Mouse (Mus musculus) cerebellum, adult 2 months (tissue): ENCODE results near the gene Mreg. TPM values are rescaled to one million over a fixed set of nuclear protein-coding genes. Genes with fewer than 3 reads are reported as not detected.

Source experiments
- DNase-seq, 2 experiments: peaks; one replicate each; pipeline ENCODE4 v3.0.0; 2021
- H3K27ac ChIP-seq: fragments of 200-500 bp; 2 replicates; pipeline ENCODE4 v1.5.1; 2012; ENCODE audit warnings: low read length, control low read depth, inconsistent platforms; ENCODE audit not compliant: insufficient read depth
- H3K27me3 ChIP-seq: fragments of 200-500 bp; 2 replicates; pipeline ENCODE4 v1.6.1; 2012; ENCODE audit warnings: inconsistent platforms, mild to moderate bottlenecking, low read length, moderate library complexity; ENCODE audit not compliant: control insufficient read depth, insufficient read depth
- H3K4me1 ChIP-seq: fragments of 200-500 bp; 2 replicates; pipeline ENCODE4 v1.6.1; 2011; ENCODE audit warnings: low read length; ENCODE audit not compliant: control insufficient read depth, insufficient read depth
- H3K4me3 ChIP-seq: fragments of 200-500 bp; replicated peaks from 2 replicates; pipeline ENCODE3; 2011; ENCODE audit warnings: mild to moderate bottlenecking, low read depth, low read length, control low read depth; ENCODE audit not compliant: insufficient read depth
- CTCF ChIP-seq: fragments of 200-500 bp; IDR thresholded peaks from 2 replicates; pipeline ENCODE4 v1.5.1; 2011; ENCODE audit warnings: low read depth, mild to moderate bottlenecking, control low read depth, low read length, moderate library complexity, borderline replicate concordance; ENCODE audit not compliant: insufficient read depth
- POLR2A ChIP-seq: fragments of 200-500 bp; IDR thresholded peaks from 2 replicates; pipeline ENCODE4 v1.6.1; 2011; ENCODE audit warnings: low read length, control low read depth, borderline replicate concordance; ENCODE audit not compliant: insufficient read depth
- WGBS: fragments of 180-500 bp; shearing (Covaris S2); methylation state at CpG from one replicate; pipeline ENCODE4 v1.1.7; 2018; 5-methylcytosine and 5-hydroxymethylcytosine counted together
- polyA plus RNA-seq: library from polyadenylated mRNA; depleted of rRNA; stranded (reverse); fragments of >200 nt; gene quantifications from 2 replicates; pipeline ENCODE4 v1.2.3, GENCODE M21; 2012; rRNA removed

Gene Mreg
- polyA plus RNA-seq: 22.7 and 25.8 TPM in 2 replicates

DNA sequence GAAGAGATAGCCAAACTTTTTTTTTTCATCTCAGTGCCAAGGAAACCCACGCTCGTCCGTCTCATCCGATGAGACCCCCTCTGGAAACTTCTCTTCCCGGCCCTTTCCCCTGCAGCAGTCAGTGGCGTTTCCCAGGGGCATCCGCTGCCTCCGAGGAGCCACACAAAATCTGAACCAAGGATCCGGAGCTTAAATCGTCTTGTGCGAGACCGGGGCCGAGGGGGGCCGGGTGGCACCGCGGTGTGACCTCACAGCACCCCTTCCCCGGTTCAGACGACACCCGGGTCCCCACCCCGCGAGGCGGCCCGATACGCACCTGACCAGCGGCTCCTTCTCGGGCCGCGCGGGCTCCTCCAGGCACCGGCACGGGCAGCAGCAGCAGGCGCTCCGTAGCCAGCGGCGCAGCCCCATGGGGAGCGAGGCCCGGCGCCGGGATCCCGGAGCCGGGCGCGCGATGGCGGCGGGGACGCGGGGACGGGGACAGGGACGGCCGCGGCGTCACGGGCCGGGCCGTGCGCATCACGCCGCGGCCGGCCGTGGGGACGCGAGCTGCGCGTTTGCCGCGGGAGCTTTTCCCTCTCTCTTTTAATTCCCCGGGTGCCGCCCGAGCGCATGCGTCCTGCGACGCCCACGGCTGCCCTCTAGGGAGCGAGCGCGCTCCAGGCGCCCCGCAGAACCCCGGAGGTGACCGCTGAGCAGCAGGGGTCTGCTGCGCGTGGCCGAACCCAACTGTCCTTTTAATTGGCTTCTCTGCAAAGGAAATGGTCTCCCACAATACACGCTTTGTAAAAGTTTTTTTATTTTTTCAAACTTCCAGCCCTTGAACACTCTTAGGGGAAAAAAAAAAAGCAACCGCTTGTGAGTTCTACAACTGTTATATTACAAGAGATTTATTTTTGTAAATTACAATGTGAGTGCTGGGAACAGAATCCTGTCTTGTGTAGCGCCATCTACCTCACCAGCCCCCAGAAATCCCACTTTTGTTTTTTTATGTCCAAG, at the start of gene Mreg:
Gene Mreg (minus strand): TSS at position 607 of the 999 bp plus-strand sequence.
- peak within 1 kb of the TSS; percentile 81 for H3K4me3 ChIP-seq
- peak within 1 kb of the TSS; percentile 79 for H3K27ac ChIP-seq
- no peaks in the 10 kb centered on the region for H3K27me3 ChIP-seq
- peaks cover 17% of the 10 kb centered on the region for H3K4me1 ChIP-seq
- DNase-seq: peak; percentile 80 to 83
- TF ChIP-seq POLR2A (peak; percentile 77), CTCF (no peak)
- WGBS: under 1% methylated on average over 76 of the region's 89 CpGs

- Histone ChIP-seq H3K27ac (0 out of 2 replicates have a peak overlapping the region, but pooled peaks have one; percentile 19), H3K27me3 (no peaks in the 10 kb centered on the region), H3K4me3 (no peak overlapping the region), H3K4me1 (peaks cover 11% of the 10 kb centered on the region)
- TF ChIP-seq POLR2A (no peak), CTCF (no peak)
- 54% methylated on average over 9 of the region's 9 CpGs for WGBS
- peak in 1 of 2 experiments; percentile 25 for DNase-seq
Measured at GRCm38 (mm10) chr1:72256381-72257256, 44.5 kb upstream of the Mreg start.

DNA sequence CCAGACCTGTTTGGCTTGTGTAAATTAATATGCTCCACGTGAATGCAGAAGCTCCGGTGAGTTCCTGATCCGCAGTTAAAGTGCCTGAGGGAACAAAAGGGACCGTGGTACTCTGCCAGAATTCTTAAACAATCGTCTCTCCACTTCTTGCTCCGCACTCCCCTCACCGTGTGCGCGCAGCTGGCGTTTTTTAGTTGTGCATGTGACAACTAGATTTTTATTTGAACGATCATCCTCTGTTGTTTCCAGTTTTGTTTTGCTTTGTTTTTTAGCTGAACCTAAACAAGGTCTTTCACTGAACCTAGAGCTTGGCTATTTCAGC, 43.7 kb upstream of the Mreg start:
- TF ChIP-seq POLR2A: no peak
- no peak for TF ChIP-seq CTCF
- WGBS: 27% methylated on average over 11 of the region's 11 CpGs
- Histone ChIP-seq H3K27ac (no peak overlapping the region), H3K27me3 (no peaks in the 10 kb centered on the region), H3K4me1 (peaks cover 11% of the 10 kb centered on the region), H3K4me3 (no peak overlapping the region)
- DNase-seq: no peak

GRCm38 (mm10) chr1:72255062-72255853, 43.2 kb upstream of the Mreg start:
- WGBS: 6% methylated on average over 15 of the region's 15 CpGs
- TF ChIP-seq POLR2A (no peak), CTCF (no peak)
- DNase-seq: no peak
- Histone ChIP-seq H3K4me3 (peak overlapping the region; percentile 39), H3K27ac (peak overlapping the region; percentile 38), H3K27me3 (no peaks in the 10 kb centered on the region), H3K4me1 (peaks cover 11% of the 10 kb centered on the region)

GRCm38 (mm10) chr1:72254545-72255061, 42.5 kb upstream of the Mreg start:
- Histone ChIP-seq H3K4me1 (peaks cover 11% of the 10 kb centered on the region), H3K27ac (0 out of 2 replicates have a peak overlapping the region, but pooled peaks have one; percentile 38), H3K4me3 (peak overlapping the region; percentile 69), H3K27me3 (no peaks in the 10 kb centered on the region)
- under 1% methylated on average over 35 of the region's 35 CpGs for WGBS
- peak; percentile 86 for DNase-seq
- no peak; the same call in 1 of the 2 replicates for TF ChIP-seq CTCF
- peak; percentile 69 for TF ChIP-seq POLR2A

DNA sequence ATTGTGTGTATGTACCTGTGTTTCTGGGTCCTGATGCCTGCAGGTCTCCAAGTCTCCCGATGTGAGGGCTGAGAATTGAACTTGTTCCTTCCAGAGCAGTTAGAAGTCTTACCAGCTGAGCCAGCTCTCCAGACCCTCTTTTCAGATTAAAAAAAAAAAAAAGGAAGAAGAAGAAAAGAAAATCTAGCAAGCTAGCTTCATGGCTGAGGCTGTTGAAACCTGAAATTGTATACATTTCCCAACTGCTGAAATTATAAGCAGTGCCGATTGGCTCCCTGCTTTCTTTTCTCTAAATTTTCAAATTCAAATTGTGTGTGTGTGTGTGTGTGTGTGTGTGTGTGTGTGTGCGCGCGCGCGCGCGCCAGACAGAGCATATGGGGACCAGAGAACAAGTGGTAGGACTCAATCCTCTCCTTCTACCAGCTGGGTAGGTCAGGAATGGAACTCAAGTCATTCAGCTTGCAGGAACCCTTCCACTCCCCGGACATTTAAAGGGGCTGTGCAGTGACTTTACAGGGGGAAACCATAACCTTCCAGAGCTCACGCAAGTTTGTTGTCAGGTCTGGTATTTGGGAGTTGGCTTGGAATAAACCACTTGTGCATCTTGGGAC, 41.9 kb upstream of the Mreg start:
- peak in 1 of 2 experiments; percentile 19 for DNase-seq
- peaks cover 11% of the 10 kb centered on the region for H3K4me1 ChIP-seq
- 30% methylated on average over 11 of the region's 11 CpGs for WGBS
- no peak overlapping the region for H3K27ac ChIP-seq
- no peak overlapping the region for H3K4me3 ChIP-seq
- TF ChIP-seq POLR2A (no peak), CTCF (no peak)
- H3K27me3 ChIP-seq: no peaks in the 10 kb centered on the region
